Mouse (Mus musculus) heart, adult 2 months (tissue): ENCODE measurements around the gene Evpl.

ENCODE experiments used
- CTCF ChIP-seq: fragments of 200-600 bp; IDR thresholded peaks from 2 replicates; pipeline ENCODE4 v1.8.1; 2022; ENCODE audit warnings: antibody characterized with exemption, mild to moderate bottlenecking, moderate library complexity
- POLR2A ChIP-seq: fragments of 200-500 bp; IDR thresholded peaks from 2 replicates; pipeline ENCODE4 v1.6.1; 2011; ENCODE audit warnings: mild to moderate bottlenecking, low read depth, low read length, control low read depth; ENCODE audit not compliant: insufficient read depth

DNA sequence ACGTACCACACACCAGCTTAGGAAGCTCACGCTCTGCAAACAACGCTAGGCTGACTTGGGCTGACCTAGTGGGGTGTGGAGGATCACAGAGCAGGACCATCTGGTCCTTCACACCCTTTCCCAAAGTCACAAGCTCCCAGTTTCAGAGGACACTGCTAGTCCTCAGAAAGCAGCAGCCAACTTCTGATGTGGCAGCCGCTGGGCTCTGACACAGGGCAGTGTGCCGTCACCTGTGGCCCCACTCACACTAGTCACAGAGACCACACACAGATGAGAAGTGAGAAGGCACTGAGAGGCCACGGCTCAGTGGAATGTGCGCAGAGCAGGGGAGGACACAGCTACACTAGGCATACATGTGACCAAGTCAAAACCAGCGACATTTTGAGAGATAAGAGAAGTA lies 13.0 kb upstream of the Evpl start:
- TF ChIP-seq POLR2A = no peak
- TF ChIP-seq CTCF = no peak
